Mouse (Mus musculus): ENCODE results near the gene Zfp524. TPM values are rescaled to one million over a fixed set of nuclear protein-coding genes. Genes with fewer than 3 reads are reported as not detected.

Zfp524 gene
- polyA plus RNA-seq, 1 experiment, result 36.4 TPM

- no peak overlapping the region for H3K4me3 ChIP-seq (ENCODE audit: insufficient read depth, low read length)
These were observed 43.6 kb downstream of the Zfp524 start for GRCm38 (mm10) chr7:5057804-5058203.

GRCm38 (mm10) chr7:5058631-5059030 is 44.4 kb downstream of the Zfp524 start:
- Histone ChIP-seq H3K27ac (ENCODE audit: insufficient read depth, low read depth, low read length) (peak overlapping the region; percentile 91), H3K4me1 (ENCODE audit: control insufficient read depth, insufficient read depth, low read length) (peaks cover 31% of the 10 kb centered on the region), H3K4me3 (ENCODE audit: insufficient read depth, low read length) (no peak overlapping the region)
- TF ChIP-seq CTCF (IDR thresholded peaks at IDR 0.05; ENCODE audit: low read depth, low read length) (no peak), POLR2A (IDR thresholded peaks at IDR 0.05; ENCODE audit: borderline replicate concordance, low read depth, low read length) (no peak)

More at GRCm38 (mm10) chr7:5057804-5058203, 43.6 kb downstream of the Zfp524 start:
- peaks cover 38% of the 10 kb centered on the region for H3K4me1 ChIP-seq (ENCODE audit: control insufficient read depth, insufficient read depth, low read length)
- H3K27ac ChIP-seq (ENCODE audit: insufficient read depth, low read depth, low read length), result peak overlapping the region; percentile 91
- TF ChIP-seq CTCF (IDR thresholded peaks at IDR 0.05; ENCODE audit: low read depth, low read length) (peak; percentile 8; the same call in 1 of the 2 replicates), POLR2A (IDR thresholded peaks at IDR 0.05; ENCODE audit: borderline replicate concordance, low read depth, low read length) (no peak)

- no peak overlapping the region for H3K4me3 ChIP-seq (ENCODE audit: insufficient read depth, low read length)
- H3K27ac ChIP-seq (ENCODE audit: insufficient read depth, low read depth, low read length), result no peak overlapping the region
- H3K4me1 ChIP-seq (ENCODE audit: control insufficient read depth, insufficient read depth, low read length), result peaks cover 34% of the 10 kb centered on the region
- TF ChIP-seq CTCF (IDR thresholded peaks at IDR 0.05; ENCODE audit: low read depth, low read length), result no peak
- TF ChIP-seq POLR2A (IDR thresholded peaks at IDR 0.05; ENCODE audit: borderline replicate concordance, low read depth, low read length), result no peak
These were observed 45.2 kb downstream of the Zfp524 start for GRCm38 (mm10) chr7:5059421-5059820.

GRCm38 (mm10) chr7:5060239-5060731 is 46.1 kb downstream of the Zfp524 start:
- TF ChIP-seq CTCF (IDR thresholded peaks at IDR 0.05; ENCODE audit: low read depth, low read length) (0 out of 2 replicates have a peak, but pooled peaks have one; percentile 20), POLR2A (IDR thresholded peaks at IDR 0.05; ENCODE audit: borderline replicate concordance, low read depth, low read length) (no peak)
- peaks cover 40% of the 10 kb centered on the region for H3K4me1 ChIP-seq (ENCODE audit: control insufficient read depth, insufficient read depth, low read length)
- H3K4me3 ChIP-seq (ENCODE audit: insufficient read depth, low read length), result peak overlapping the region; percentile 92

GRCm38 (mm10) chr7:5060944-5061773 is 46.9 kb downstream of the Zfp524 start:
- H3K4me1 ChIP-seq (ENCODE audit: control insufficient read depth, insufficient read depth, low read length), result peaks cover 48% of the 10 kb centered on the region
- TF ChIP-seq CTCF (IDR thresholded peaks at IDR 0.05; ENCODE audit: low read depth, low read length) (peak; percentile 39; the same call in 1 of the 2 replicates), POLR2A (IDR thresholded peaks at IDR 0.05; ENCODE audit: borderline replicate concordance, low read depth, low read length) (peak; percentile 13; the same call in 1 of the 2 replicates)
- H3K4me3 ChIP-seq (ENCODE audit: insufficient read depth, low read length), result peak overlapping the region; percentile 92
- peak overlapping the region; percentile 98 for H3K27ac ChIP-seq (ENCODE audit: insufficient read depth, low read depth, low read length)

More at GRCm38 (mm10) chr7:5060239-5060731, 46.1 kb downstream of the Zfp524 start:
- H3K27ac ChIP-seq (ENCODE audit: insufficient read depth, low read depth, low read length), result peak overlapping the region; percentile 92

GRCm38 (mm10) chr7:5061774-5062359 is 47.7 kb downstream of the Zfp524 start, which contains the start of gene U2af2:
Gene U2af2 (plus strand): TSS chr7:5062143.
- Histone ChIP-seq H3K4me1 (ENCODE audit: control insufficient read depth, insufficient read depth, low read length) (peaks cover 47% of the 10 kb centered on the region), H3K4me3 (ENCODE audit: insufficient read depth, low read length) (peak within 1 kb of the TSS; percentile 92), H3K27ac (ENCODE audit: insufficient read depth, low read depth, low read length) (peak within 1 kb of the TSS; percentile 98)
- TF ChIP-seq CTCF (IDR thresholded peaks at IDR 0.05; ENCODE audit: low read depth, low read length) (no peak), POLR2A (IDR thresholded peaks at IDR 0.05; ENCODE audit: borderline replicate concordance, low read depth, low read length) (no peak)

- H3K4me3 ChIP-seq (ENCODE audit: insufficient read depth, low read length), result peak overlapping the region; percentile 67
- peaks cover 42% of the 10 kb centered on the region for H3K4me1 ChIP-seq (ENCODE audit: control insufficient read depth, insufficient read depth, low read length)
- peak overlapping the region; percentile 97 for H3K27ac ChIP-seq (ENCODE audit: insufficient read depth, low read depth, low read length)
- TF ChIP-seq POLR2A (IDR thresholded peaks at IDR 0.05; ENCODE audit: borderline replicate concordance, low read depth, low read length), result no peak
- TF ChIP-seq CTCF (IDR thresholded peaks at IDR 0.05; ENCODE audit: low read depth, low read length), result no peak
These were observed 48.3 kb downstream of the Zfp524 start for GRCm38 (mm10) chr7:5062360-5063001.

GRCm38 (mm10) chr7:5064886-5065285 is 50.7 kb downstream of the Zfp524 start:
- H3K4me1 ChIP-seq (ENCODE audit: control insufficient read depth, insufficient read depth, low read length), result peaks cover 20% of the 10 kb centered on the region
- no peak overlapping the region for H3K4me3 ChIP-seq (ENCODE audit: insufficient read depth, low read length)
- TF ChIP-seq POLR2A (IDR thresholded peaks at IDR 0.05; ENCODE audit: borderline replicate concordance, low read depth, low read length) (no peak), CTCF (IDR thresholded peaks at IDR 0.05; ENCODE audit: low read depth, low read length) (no peak)
- no peak overlapping the region for H3K27ac ChIP-seq (ENCODE audit: insufficient read depth, low read depth, low read length)

Other genes with a start within 250 kb of the Zfp524 start
- not detected in 2 replicates for gene Fam71e2, start 243.1 kb upstream of the Zfp524 start, polyA plus RNA-seq (2012; ENCODE audit: insufficient read depth, insufficient read length, missing spikeins)
- gene Il11, start 231.6 kb upstream of the Zfp524 start, polyA plus RNA-seq (2012; ENCODE audit: insufficient read depth, insufficient read length, missing spikeins), result not detected in 2 replicates
- gene Tmem190, start 231.5 kb upstream of the Zfp524 start, polyA plus RNA-seq (2012; ENCODE audit: insufficient read depth, insufficient read length, missing spikeins), result not detected in 2 replicates
- 2.1 and 3.6 TPM in 2 replicates for gene Tmem238, start 224.8 kb upstream of the Zfp524 start, polyA plus RNA-seq (2012; ENCODE audit: insufficient read depth, insufficient read length, missing spikeins)
- 636 and 681 TPM in 2 replicates for gene Rpl28, start 221.5 kb upstream of the Zfp524 start, polyA plus RNA-seq (2012; ENCODE audit: insufficient read depth, insufficient read length, missing spikeins)
- 109 and 131 TPM in 2 replicates for gene Ube2s, start 201.8 kb upstream of the Zfp524 start, polyA plus RNA-seq (2012; ENCODE audit: insufficient read depth, insufficient read length, missing spikeins)
- gene Shisa7, start 169.7 kb upstream of the Zfp524 start, polyA plus RNA-seq (2012; ENCODE audit: insufficient read depth, insufficient read length, missing spikeins), result not detected in 2 replicates
- 20.4 and 21.2 TPM in 2 replicates for gene Isoc2b, start 144.2 kb upstream of the Zfp524 start, polyA plus RNA-seq (2012; ENCODE audit: insufficient read depth, insufficient read length, missing spikeins)
- gene Isoc2a, start 137.3 kb upstream of the Zfp524 start, polyA plus RNA-seq (2012; ENCODE audit: insufficient read depth, insufficient read length, missing spikeins), result 15.5 and 16.4 TPM in 2 replicates
- gene Gm36210, start 107.9 kb upstream of the Zfp524 start, polyA plus RNA-seq (2012; ENCODE audit: insufficient read depth, insufficient read length, missing spikeins), result not detected in 2 replicates
- gene Zfp628, start 99.2 kb upstream of the Zfp524 start, polyA plus RNA-seq (2012; ENCODE audit: insufficient read depth, insufficient read length, missing spikeins), result 7.1 and 8.7 TPM in 2 replicates
- gene Nat14, start 92.4 kb upstream of the Zfp524 start, polyA plus RNA-seq (2012; ENCODE audit: insufficient read depth, insufficient read length, missing spikeins), result 0.78 and 1.6 TPM in 2 replicates
- gene Ssc5d, start 88.6 kb upstream of the Zfp524 start, polyA plus RNA-seq (2012; ENCODE audit: insufficient read depth, insufficient read length, missing spikeins), result 0.24 TPM in 1 of 2 replicates, not detected in the other
- 0.58 TPM in 1 of 2 replicates, not detected in the other for gene Sbk2, start 50.0 kb upstream of the Zfp524 start, polyA plus RNA-seq (2012; ENCODE audit: insufficient read depth, insufficient read length, missing spikeins)
- not detected in 2 replicates for gene Sbk3, start 43.2 kb upstream of the Zfp524 start, polyA plus RNA-seq (2012; ENCODE audit: insufficient read depth, insufficient read length, missing spikeins)
- gene Zfp579, start 18.3 kb upstream of the Zfp524 start, polyA plus RNA-seq (2012; ENCODE audit: insufficient read depth, insufficient read length, missing spikeins), result 33.6 and 34.6 TPM in 2 replicates
- gene Fiz1, start 282 bp downstream of the Zfp524 start, polyA plus RNA-seq (2012; ENCODE audit: insufficient read depth, insufficient read length, missing spikeins), result 20.5 and 23.6 TPM in 2 replicates
- gene Gm44973, start 1.1 kb downstream of the Zfp524 start, polyA plus RNA-seq (2012; ENCODE audit: insufficient read depth, insufficient read length, missing spikeins), result not detected in 2 replicates
- gene Zfp865, start 6.0 kb downstream of the Zfp524 start, polyA plus RNA-seq (2012; ENCODE audit: insufficient read depth, insufficient read length, missing spikeins), result 19.8 and 30.1 TPM in 2 replicates
- gene Ccdc106, start 6.1 kb downstream of the Zfp524 start, polyA plus RNA-seq (2012; ENCODE audit: insufficient read depth, insufficient read length, missing spikeins), result 0.43 and 0.61 TPM in 2 replicates
- gene 4632433K11Rik, start 19.7 kb downstream of the Zfp524 start, polyA plus RNA-seq (2012; ENCODE audit: insufficient read depth, insufficient read length, missing spikeins), result not detected in 2 replicates
- 2.6 and 3.8 TPM in 2 replicates for gene Zfp784, start 24.0 kb downstream of the Zfp524 start, polyA plus RNA-seq (2012; ENCODE audit: insufficient read depth, insufficient read length, missing spikeins)
- gene Zfp580, start 37.1 kb downstream of the Zfp524 start, polyA plus RNA-seq (2012; ENCODE audit: insufficient read depth, insufficient read length, missing spikeins), result 6.1 and 7.7 TPM in 2 replicates
- 151 and 160 TPM in 2 replicates for gene U2af2, start 47.7 kb downstream of the Zfp524 start, polyA plus RNA-seq (2012; ENCODE audit: insufficient read depth, insufficient read length, missing spikeins)
- gene Epn1, start 65.8 kb downstream of the Zfp524 start, polyA plus RNA-seq (2012; ENCODE audit: insufficient read depth, insufficient read length, missing spikeins), result 198 and 202 TPM in 2 replicates
- not detected in 2 replicates for gene Rfpl4, start 102.5 kb downstream of the Zfp524 start, polyA plus RNA-seq (2012; ENCODE audit: insufficient read depth, insufficient read length, missing spikeins)
- gene Rasl2-9, start 111.5 kb downstream of the Zfp524 start, polyA plus RNA-seq (2012; ENCODE audit: insufficient read depth, insufficient read length, missing spikeins), result 1.1 TPM in 1 of 2 replicates, not detected in the other
- gene Vmn1r55, start 135.3 kb downstream of the Zfp524 start, polyA plus RNA-seq (2012; ENCODE audit: insufficient read depth, insufficient read length, missing spikeins), result 0.17 TPM in 1 of 2 replicates, not detected in the other
- gene Vmn1r56, start 182.3 kb downstream of the Zfp524 start, polyA plus RNA-seq (2012; ENCODE audit: insufficient read depth, insufficient read length, missing spikeins), result not detected in 2 replicates
- gene Vmn1r57, start 204.1 kb downstream of the Zfp524 start, polyA plus RNA-seq (2012; ENCODE audit: insufficient read depth, insufficient read length, missing spikeins), result not detected in 2 replicates

Data from bone marrow macrophage, adult 2 months (primary cell).